Mouse (Mus musculus) liver, embryonic 13.5 days (tissue): ENCODE measurements around the gene Dnal1. TPM values are rescaled to one million over a fixed set of nuclear protein-coding genes. Genes with fewer than 3 reads are reported as not detected.
A peak's percentile ranks its signal among the peaks of the same experiment; 100 is the strongest.

Source experiments
- ATAC-seq: fragments of 200-750 bp; cut with Nextera tagmentation; 2 replicates; pipeline ENCODE4 v1.8.0; 2017; ENCODE audit warnings: low read depth, mild to moderate bottlenecking, moderate number of reproducible peaks, moderate library complexity
- DNase-seq: peaks from one replicate; pipeline ENCODE4 v3.0.0; 2022
- H3K27ac ChIP-seq: fragments of 300-500 bp; sonication (generic); 2 replicates; pipeline ENCODE4 v1.5.1; 2015; ENCODE audit warnings: moderate library complexity, mild to moderate bottlenecking, inconsistent platforms
- H3K27me3 ChIP-seq: fragments of 300-500 bp; sonication (generic); 2 replicates; pipeline ENCODE4 v1.6.1; 2015; ENCODE audit warnings: mild to moderate bottlenecking, inconsistent platforms
- H3K36me3 ChIP-seq: fragments of 300-500 bp; sonication (generic); 2 replicates; pipeline ENCODE4 v1.6.1; 2015; ENCODE audit warnings: mild to moderate bottlenecking, inconsistent platforms
- H3K4me1 ChIP-seq: fragments of 300-500 bp; sonication (generic); replicated peaks from 2 replicates; pipeline ENCODE4 v1.6.1; 2015; ENCODE audit warnings: inconsistent platforms
- H3K4me2 ChIP-seq: fragments of 300-500 bp; sonication (generic); 2 replicates; pipeline ENCODE4 v1.6.1; 2015; ENCODE audit warnings: inconsistent platforms, mild to moderate bottlenecking, moderate library complexity
- H3K4me3 ChIP-seq: fragments of 300-500 bp; sonication (generic); replicated peaks from 2 replicates; pipeline ENCODE4 v1.5.1; 2015; ENCODE audit warnings: mild to moderate bottlenecking, inconsistent platforms
- H3K9ac ChIP-seq: fragments of 300-500 bp; sonication (generic); 2 replicates; pipeline ENCODE4 v1.6.1; 2015; ENCODE audit warnings: mild to moderate bottlenecking, inconsistent platforms
- H3K9me3 ChIP-seq: fragments of 300-500 bp; sonication (generic); replicated peaks from 2 replicates; pipeline ENCODE4 v1.6.1; 2016; ENCODE audit warnings: inconsistent platforms
- WGBS: fragments of 180-500 bp; shearing (Covaris S2); methylation state at CpG from one replicate; pipeline ENCODE4 v1.1.7; 2015; ENCODE audit not compliant: insufficient replicate concordance; 5-methylcytosine and 5-hydroxymethylcytosine counted together
- polyA plus RNA-seq: library from polyadenylated mRNA; unstranded; fragments of >200 nt; fragmentation: Nextera tagmentation; extraction: Ambion mirVana; gene quantifications from 2 replicates; pipeline ENCODE4 v1.2.1, GENCODE M21; 2015

The Dnal1 gene
- polyA plus RNA-seq, 1 experiment from 2014 or later = 0.23 TPM

DNA sequence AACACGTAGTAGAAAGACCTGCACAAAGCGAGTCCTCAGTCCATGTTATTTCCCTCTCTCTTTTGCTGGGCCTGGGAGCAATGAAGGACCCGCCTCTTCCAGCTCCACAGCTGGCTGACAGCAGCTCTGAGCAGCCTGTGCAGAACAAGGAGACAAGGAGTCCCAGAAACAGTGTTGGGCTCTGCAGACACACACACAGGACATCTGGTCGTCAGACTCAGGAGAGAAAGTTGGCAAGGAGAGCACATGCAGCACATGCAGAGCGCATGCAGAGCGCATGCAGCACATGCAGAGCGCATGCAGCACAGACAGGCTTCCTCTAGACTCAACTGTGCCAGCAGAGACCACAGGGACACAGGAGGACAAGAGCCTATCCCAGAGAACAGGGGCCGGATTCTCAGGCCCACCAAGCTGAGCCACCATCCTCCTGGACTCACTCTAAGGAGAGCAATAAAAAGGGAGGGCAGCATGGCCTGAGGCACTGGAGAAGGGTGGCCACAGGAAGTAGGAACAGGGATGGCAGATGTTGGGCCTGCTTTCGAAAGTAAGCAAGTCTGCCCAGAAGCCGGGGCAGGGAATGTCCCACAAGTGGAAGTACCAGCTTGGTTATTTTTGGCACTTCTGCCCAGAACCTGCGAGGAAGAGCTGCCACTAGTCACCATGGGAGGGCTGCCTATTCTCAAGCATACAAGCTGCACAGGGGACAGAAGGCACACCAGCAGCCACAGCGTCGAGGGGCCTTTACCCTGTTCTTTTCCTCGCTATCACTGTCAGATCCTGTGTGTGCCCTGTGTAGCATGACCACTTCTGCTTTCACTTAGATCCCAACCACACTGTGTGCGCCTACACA lies 73.8 kb downstream of the Dnal1 start:
- Histone ChIP-seq H3K4me2 (no peak overlapping the region), H3K27ac (peak overlapping the region; percentile 63), H3K4me3 (no peak overlapping the region), H3K36me3 (peaks cover 52% of the 10 kb centered on the region), H3K9ac (peak overlapping the region; percentile 22; the same call in 1 of the 2 replicates), H3K4me1 (peaks cover 92% of the 10 kb centered on the region), H3K27me3 (no peaks in the 10 kb centered on the region), H3K9me3 (no peaks in the 10 kb centered on the region)
- no peak for DNase-seq
- no peak for ATAC-seq
- 61% methylated on average over 15 of the region's 15 CpGs for WGBS

DNA sequence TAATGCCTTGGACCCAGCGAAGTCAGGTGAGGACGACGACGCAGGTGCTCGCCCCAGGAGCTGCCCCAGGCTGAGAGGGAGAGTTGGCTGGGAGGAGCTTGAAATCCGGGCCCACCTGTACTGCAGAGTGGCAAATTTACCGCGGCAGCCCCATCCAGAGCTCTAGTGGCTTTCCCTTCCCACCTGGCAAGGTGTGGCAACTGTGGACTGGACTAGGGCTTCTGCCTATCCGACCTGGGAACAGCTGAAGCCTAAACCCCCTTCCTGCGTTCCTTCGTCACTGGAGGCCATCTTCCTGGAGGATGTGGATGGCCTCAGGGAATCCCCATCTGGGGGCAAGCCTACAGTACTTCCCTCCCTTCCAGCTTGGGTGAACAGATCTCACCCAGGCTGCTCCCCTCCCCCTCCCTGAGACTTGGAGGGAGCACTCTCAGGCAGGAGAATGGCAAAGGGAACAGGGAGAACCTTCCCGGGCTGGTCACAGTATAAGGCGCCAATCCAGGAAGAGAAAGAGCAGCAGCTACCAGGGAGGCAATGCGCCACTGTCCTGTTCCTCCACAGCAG lies 74.8 kb downstream of the Dnal1 start:
- 57% methylated on average over 14 of the region's 14 CpGs for WGBS

GRCm38 (mm10) chr12:84190151-84190820 lies 76.1 kb downstream of the Dnal1 start:
- H3K4me1 ChIP-seq = peaks cover 85% of the 10 kb centered on the region
- WGBS = 45% methylated on average over 12 of the region's 15 CpGs
- peaks cover 36% of the 10 kb centered on the region for H3K36me3 ChIP-seq
- H3K9ac ChIP-seq = peak overlapping the region; percentile 99
- H3K4me2 ChIP-seq = peak overlapping the region; percentile 98
- H3K27me3 ChIP-seq = no peaks in the 10 kb centered on the region
- DNase-seq (no peak), ATAC-seq (no peak)
- peak overlapping the region; percentile 98 for H3K27ac ChIP-seq
- peak overlapping the region; percentile 97 for H3K4me3 ChIP-seq
- no peaks in the 10 kb centered on the region for H3K9me3 ChIP-seq

More for the DNA sequence above, 74.8 kb downstream of the Dnal1 start:
- Histone ChIP-seq H3K9me3 (no peaks in the 10 kb centered on the region), H3K27ac (peak overlapping the region; percentile 63), H3K36me3 (peaks cover 48% of the 10 kb centered on the region), H3K4me3 (no peak overlapping the region), H3K9ac (0 out of 2 replicates have a peak overlapping the region, but pooled peaks have one; percentile 3), H3K4me2 (0 out of 2 replicates have a peak overlapping the region, but pooled peaks have one; percentile 98), H3K27me3 (no peaks in the 10 kb centered on the region), H3K4me1 (peaks cover 82% of the 10 kb centered on the region)
- ATAC-seq (no peak), DNase-seq (no peak)

- Histone ChIP-seq H3K9me3 (no peaks in the 10 kb centered on the region), H3K4me3 (peak overlapping the region; percentile 97), H3K36me3 (peaks cover 27% of the 10 kb centered on the region), H3K27ac (peak overlapping the region; percentile 98), H3K4me1 (peaks cover 85% of the 10 kb centered on the region), H3K4me2 (peak overlapping the region; percentile 98), H3K9ac (peak overlapping the region; percentile 99), H3K27me3 (no peaks in the 10 kb centered on the region)
- no peak for DNase-seq
- WGBS = 29% methylated on average over 7 of the region's 7 CpGs
- ATAC-seq = peak; percentile 7; the same call in 1 of the 2 replicates
Observed at GRCm38 (mm10) chr12:84191190-84191589, 77.0 kb downstream of the Dnal1 start.

DNA sequence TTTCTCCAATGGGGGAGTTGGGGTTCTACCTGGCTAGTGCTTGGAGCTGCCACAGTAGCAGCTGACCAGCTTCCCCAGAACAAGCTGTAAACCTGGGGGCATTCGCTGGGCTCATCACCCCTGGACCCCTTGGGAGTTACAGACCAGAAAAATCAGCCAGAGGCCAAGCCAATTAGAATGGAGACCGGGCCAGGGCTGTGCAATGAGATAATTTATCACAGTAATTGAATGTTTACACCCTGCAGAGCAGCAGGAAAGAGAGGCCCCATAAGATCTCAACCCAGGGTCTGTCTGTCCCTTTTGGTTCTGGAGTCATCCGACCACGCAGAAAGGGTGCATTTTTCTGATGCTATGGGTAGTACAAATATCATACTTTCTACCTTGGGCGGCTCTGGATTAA lies 77.6 kb downstream of the Dnal1 start:
- H3K27me3 ChIP-seq = no peaks in the 10 kb centered on the region
- H3K4me1 ChIP-seq = peaks cover 83% of the 10 kb centered on the region
- DNase-seq (no peak), ATAC-seq (peak; percentile 41)
- H3K36me3 ChIP-seq = peaks cover 21% of the 10 kb centered on the region
- 9% methylated on average over 5 of the region's 5 CpGs for WGBS
- peak overlapping the region; percentile 99 for H3K9ac ChIP-seq
- H3K4me3 ChIP-seq = peak overlapping the region; percentile 97
- peak overlapping the region; percentile 98 for H3K4me2 ChIP-seq
- no peaks in the 10 kb centered on the region for H3K9me3 ChIP-seq
- H3K27ac ChIP-seq = peak overlapping the region; percentile 98

DNA sequence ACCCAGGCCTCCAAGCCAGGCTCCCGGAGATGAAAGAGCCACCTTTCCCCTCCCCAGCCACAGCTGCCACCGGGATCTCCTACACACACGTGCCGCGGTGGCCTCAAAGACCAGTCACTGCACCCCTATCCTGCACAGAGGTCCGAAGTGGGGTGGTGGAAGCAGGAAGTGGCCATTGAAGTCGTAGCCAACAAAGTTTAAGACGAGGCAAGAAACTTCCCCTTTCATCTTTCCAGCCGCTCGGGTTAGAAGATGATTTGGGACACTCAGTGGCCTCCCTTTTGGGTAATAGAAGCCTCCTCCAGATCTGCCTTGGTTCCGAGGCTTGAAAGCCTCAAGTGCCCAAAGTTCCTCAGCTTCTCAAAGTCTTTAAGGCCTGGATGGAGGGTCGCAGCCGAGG lies 78.1 kb downstream of the Dnal1 start:
- DNase-seq = no peak
- 0 out of 2 replicates have a peak, but pooled peaks have one; percentile 8 for ATAC-seq
- WGBS = under 1% methylated on average over 13 of the region's 13 CpGs
- Histone ChIP-seq H3K4me1 (peaks cover 83% of the 10 kb centered on the region), H3K9me3 (no peaks in the 10 kb centered on the region), H3K4me3 (peak overlapping the region; percentile 97), H3K27me3 (no peaks in the 10 kb centered on the region), H3K36me3 (peaks cover 16% of the 10 kb centered on the region), H3K4me2 (peak overlapping the region; percentile 98), H3K27ac (peak overlapping the region; percentile 98), H3K9ac (peak overlapping the region; percentile 99)

GRCm38 (mm10) chr12:84192741-84193641 lies 78.8 kb downstream of the Dnal1 start:
- peaks cover 9% of the 10 kb centered on the region; the same call in 1 of the 2 replicates for H3K36me3 ChIP-seq
- peak overlapping the region; percentile 98 for H3K4me2 ChIP-seq
- peak overlapping the region; percentile 99 for H3K9ac ChIP-seq
- peak overlapping the region; percentile 98 for H3K27ac ChIP-seq
- no peaks in the 10 kb centered on the region for H3K27me3 ChIP-seq
- DNase-seq = peak; percentile 58
- H3K9me3 ChIP-seq = no peaks in the 10 kb centered on the region
- H3K4me1 ChIP-seq = peaks cover 83% of the 10 kb centered on the region
- peak overlapping the region; percentile 97 for H3K4me3 ChIP-seq
- ATAC-seq = peak; percentile 49
- WGBS = under 1% methylated on average over 102 of the region's 102 CpGs

- DNase-seq (peak; percentile 89), ATAC-seq (peak; percentile 84)
- WGBS = under 1% methylated on average over 49 of the region's 49 CpGs
- peak overlapping the region; percentile 98 for H3K4me2 ChIP-seq
- peak overlapping the region; percentile 98 for H3K27ac ChIP-seq
- no peaks in the 10 kb centered on the region for H3K27me3 ChIP-seq
- H3K36me3 ChIP-seq = peaks cover 5% of the 10 kb centered on the region; the same call in 1 of the 2 replicates
- no peaks in the 10 kb centered on the region for H3K9me3 ChIP-seq
- peak overlapping the region; percentile 99 for H3K9ac ChIP-seq
- peaks cover 83% of the 10 kb centered on the region for H3K4me1 ChIP-seq
- H3K4me3 ChIP-seq = peak overlapping the region; percentile 97
Observed at GRCm38 (mm10) chr12:84193642-84194399, 79.7 kb downstream of the Dnal1 start.

DNA sequence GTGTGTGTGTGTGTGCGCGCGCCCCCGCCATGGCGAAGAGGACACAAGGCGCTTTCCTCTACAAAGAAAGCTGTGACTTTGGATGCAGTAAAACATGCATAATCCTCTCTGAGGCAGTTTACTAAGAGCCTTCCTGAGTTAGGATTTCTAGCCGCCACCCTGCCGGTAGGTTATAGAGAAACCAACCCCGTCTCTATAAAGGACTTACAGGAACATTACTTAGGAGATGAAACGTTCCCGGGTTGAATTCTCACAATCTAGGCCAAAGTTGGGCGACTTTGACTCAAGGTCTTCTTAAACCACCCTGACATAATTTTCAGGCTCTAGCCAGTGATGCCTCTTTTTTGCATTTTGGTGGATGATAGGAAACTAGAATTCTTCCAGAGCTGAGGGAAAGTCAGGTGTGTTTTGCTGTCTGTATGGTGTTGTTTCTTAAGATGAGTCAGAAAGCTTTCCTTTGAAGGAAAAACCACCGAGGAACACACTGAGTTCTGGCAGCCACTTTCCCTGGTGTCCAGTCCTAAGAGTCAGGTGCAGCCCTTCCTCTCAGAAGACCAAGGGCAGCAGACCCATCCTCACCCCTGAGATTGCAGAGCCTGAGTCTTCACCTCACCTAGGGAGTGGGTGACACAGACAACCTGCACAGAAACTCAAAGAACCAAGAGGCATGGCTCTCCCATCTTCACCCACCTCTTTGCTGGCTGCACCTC lies 80.4 kb downstream of the Dnal1 start:
- Histone ChIP-seq H3K36me3 (peaks cover 3% of the 10 kb centered on the region; the same call in 1 of the 2 replicates), H3K9ac (peak overlapping the region; percentile 99), H3K9me3 (no peaks in the 10 kb centered on the region), H3K4me1 (peaks cover 83% of the 10 kb centered on the region), H3K4me3 (peak overlapping the region; percentile 97), H3K27me3 (no peaks in the 10 kb centered on the region), H3K4me2 (peak overlapping the region; percentile 98), H3K27ac (peak overlapping the region; percentile 98)
- 4% methylated on average over 13 of the region's 13 CpGs for WGBS
- no peak for ATAC-seq
- no peak for DNase-seq
